Mouse (Mus musculus) C2C12 (cell line): ENCODE data around the gene Taok2. TPM values are rescaled to one million over a fixed set of nuclear protein-coding genes. Genes with fewer than 3 reads are reported as not detected.
A peak's percentile ranks its signal among the peaks of the same experiment; 100 is the strongest.

Experiments used
- H3K27me3 ChIP-seq: one replicate; pipeline ENCODE4 v1.6.1; 2011; ENCODE audit not compliant: control insufficient read depth, insufficient read depth, insufficient read length
- H3K36me3 ChIP-seq: one replicate; pipeline ENCODE4 v1.6.1; 2011; ENCODE audit not compliant: control insufficient read depth, insufficient read depth
- H3K4me3 ChIP-seq: one replicate; pipeline ENCODE4 v1.5.1; 2011; ENCODE audit warnings: mild to moderate bottlenecking, control low read depth; ENCODE audit not compliant: poor library complexity, insufficient read depth, severe bottlenecking
- H3K79me2 ChIP-seq: one replicate; pipeline ENCODE4 v1.6.1; 2011; ENCODE audit not compliant: control insufficient read depth, insufficient read depth
- H3K79me3 ChIP-seq: one replicate; pipeline ENCODE4 v1.6.1; 2011; ENCODE audit warnings: low read depth, control low read depth
- H3ac ChIP-seq: one replicate; pipeline ENCODE3; 2011; ENCODE audit warnings: low read depth; ENCODE audit not compliant: control insufficient read depth, insufficient read length
- CEBPB ChIP-seq: IDR thresholded peaks from one replicate; pipeline ENCODE4 v1.6.1; 2011; ENCODE audit warnings: low read depth, mild to moderate bottlenecking, control low read depth, moderate library complexity
- CTCF ChIP-seq: IDR thresholded peaks from one replicate; pipeline ENCODE4 v1.5.1; 2011; ENCODE audit not compliant: control insufficient read depth, insufficient read depth, insufficient read length
- FOSL1 ChIP-seq: IDR thresholded peaks from one replicate; pipeline ENCODE4 v1.8.0; 2011; ENCODE audit warnings: mild to moderate bottlenecking, low read length; ENCODE audit not compliant: poor library complexity, insufficient read depth, severe bottlenecking
- MAX ChIP-seq: IDR thresholded peaks from one replicate; pipeline ENCODE4 v1.6.1; 2011; ENCODE audit warnings: mild to moderate bottlenecking, control low read depth
- MYOD1 ChIP-seq: IDR thresholded peaks from one replicate; pipeline ENCODE4 v1.6.1; 2011; ENCODE audit warnings: low read depth; ENCODE audit not compliant: control insufficient read depth, insufficient read length
- MYOG ChIP-seq: IDR thresholded peaks from one replicate; pipeline ENCODE4 v1.6.1; 2011; ENCODE audit not compliant: control insufficient read depth, insufficient read length; ENCODE audit errors: extremely low read depth
- USF1 ChIP-seq: IDR thresholded peaks from one replicate; pipeline ENCODE4 v1.6.1; 2011; ENCODE audit warnings: low read depth, mild to moderate bottlenecking, control low read depth, moderate library complexity
- polyA plus RNA-seq: library from polyadenylated mRNA; unstranded; fragments of >200 nt; fragmentation: generic; extraction: Trizol; gene quantifications from one replicate; pipeline ENCODE4 v1.2.1, GENCODE M21; 2012; ENCODE audit warnings: missing spikeins

Taok2 gene
- polyA plus RNA-seq, 1 experiment: 27.9 TPM

DNA sequence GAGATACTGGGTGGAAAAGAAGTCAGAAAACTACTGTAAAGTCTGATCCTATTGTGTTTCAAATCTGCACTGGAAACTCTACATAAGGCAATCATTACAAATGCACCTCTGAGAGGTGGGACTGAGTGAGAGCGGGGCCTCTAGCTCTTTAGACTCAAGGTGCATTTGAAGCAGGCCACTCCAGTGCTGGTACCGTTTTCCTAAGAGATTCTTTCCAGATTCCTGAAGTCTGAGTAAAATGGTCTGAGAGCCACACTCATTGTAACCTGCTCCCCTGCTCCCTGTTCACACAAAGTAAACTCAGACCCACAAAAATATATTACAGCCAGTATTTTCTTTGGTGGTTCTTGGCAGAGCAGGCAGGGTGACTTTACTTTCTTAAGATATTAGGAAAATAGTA, 17.0 kb downstream of the Taok2 start:
- Histone ChIP-seq H3K27me3 (no peaks in the 10 kb centered on the region), H3K36me3 (peaks cover 58% of the 10 kb centered on the region), H3K4me3 (no peak overlapping the region), H3K79me3 (peaks cover 2% of the 10 kb centered on the region), H3K79me2 (peaks cover 12% of the 10 kb centered on the region), H3ac (no peak overlapping the region)
- no peak for TF ChIP-seq MAX
- TF ChIP-seq CTCF: no peak
- TF ChIP-seq MYOG: no peak
- no peak for TF ChIP-seq FOSL1
- no peak for TF ChIP-seq CEBPB
- no peak for TF ChIP-seq MYOD1
- no peak for TF ChIP-seq USF1

DNA sequence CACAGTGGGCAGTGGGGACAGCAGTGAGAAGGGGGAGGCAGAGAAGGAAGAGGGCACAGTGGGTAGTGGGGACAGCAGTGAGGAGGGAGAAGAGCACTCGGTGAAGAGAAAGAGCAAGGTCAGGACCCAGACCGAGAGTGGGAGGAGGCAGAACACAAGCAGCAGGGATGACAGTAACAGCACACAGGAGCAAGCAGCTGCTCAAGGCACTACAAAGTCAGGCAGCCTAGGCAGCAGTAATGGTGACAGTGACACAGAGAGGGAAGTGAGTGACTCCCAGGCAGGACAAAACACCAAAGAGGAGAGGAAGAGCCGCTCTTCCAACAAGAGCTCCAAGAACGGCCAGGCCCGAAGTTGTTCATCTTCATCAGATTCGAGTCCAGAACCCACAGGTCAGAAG, 20.7 kb downstream of the Taok2 start:
- H3K4me3 ChIP-seq: no peak overlapping the region
- H3K79me3 ChIP-seq: peaks cover 20% of the 10 kb centered on the region
- H3ac ChIP-seq: peak overlapping the region; percentile 62
- peaks cover 43% of the 10 kb centered on the region for H3K79me2 ChIP-seq
- no peaks in the 10 kb centered on the region for H3K27me3 ChIP-seq
- TF ChIP-seq USF1: no peak
- H3K36me3 ChIP-seq: peaks cover 51% of the 10 kb centered on the region

DNA sequence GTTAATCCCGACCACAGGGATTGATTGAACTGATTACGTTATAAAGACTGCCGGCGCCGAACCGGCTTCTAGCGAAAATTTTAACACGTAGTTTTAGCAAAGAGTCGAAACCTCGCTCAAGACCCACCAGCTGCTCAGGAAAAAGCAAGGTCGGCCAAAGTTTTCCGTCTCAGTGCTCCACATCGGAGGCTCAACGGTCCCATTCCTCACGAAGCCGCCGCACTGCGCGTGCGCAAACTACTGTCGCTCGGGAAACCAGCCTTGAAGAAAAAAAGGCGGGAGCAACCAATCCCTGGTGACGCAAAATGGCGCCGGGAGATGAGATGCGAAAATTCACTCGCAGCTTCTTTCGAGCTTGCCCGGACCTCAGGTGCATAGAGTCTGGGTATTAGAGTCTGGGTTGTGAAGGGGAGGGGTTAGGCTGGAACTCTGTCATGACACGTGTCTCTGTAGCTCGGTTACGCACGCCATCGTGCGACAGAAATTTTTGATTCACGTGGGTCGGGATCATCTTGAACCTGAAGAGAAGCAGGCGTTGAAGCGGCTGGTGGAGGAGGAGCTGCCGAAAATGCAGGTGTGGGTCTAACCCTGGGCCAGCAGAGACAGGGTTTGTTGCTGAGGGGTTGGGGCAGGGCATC, 22.2 kb downstream of the Taok2 start, which contains the start of gene Ino80e:
Gene Ino80e (minus strand): TSS at position 231 of the 638 bp plus-strand sequence.
- Histone ChIP-seq H3ac (peak within 1 kb of the TSS; percentile 86), H3K4me3 (peak within 1 kb of the TSS; percentile 64), H3K79me3 (peaks cover 23% of the 10 kb centered on the region), H3K36me3 (peaks cover 52% of the 10 kb centered on the region), H3K27me3 (no peaks in the 10 kb centered on the region), H3K79me2 (peaks cover 43% of the 10 kb centered on the region)
- TF ChIP-seq MAX (peak; percentile 70), MYOD1 (no peak)

DNA sequence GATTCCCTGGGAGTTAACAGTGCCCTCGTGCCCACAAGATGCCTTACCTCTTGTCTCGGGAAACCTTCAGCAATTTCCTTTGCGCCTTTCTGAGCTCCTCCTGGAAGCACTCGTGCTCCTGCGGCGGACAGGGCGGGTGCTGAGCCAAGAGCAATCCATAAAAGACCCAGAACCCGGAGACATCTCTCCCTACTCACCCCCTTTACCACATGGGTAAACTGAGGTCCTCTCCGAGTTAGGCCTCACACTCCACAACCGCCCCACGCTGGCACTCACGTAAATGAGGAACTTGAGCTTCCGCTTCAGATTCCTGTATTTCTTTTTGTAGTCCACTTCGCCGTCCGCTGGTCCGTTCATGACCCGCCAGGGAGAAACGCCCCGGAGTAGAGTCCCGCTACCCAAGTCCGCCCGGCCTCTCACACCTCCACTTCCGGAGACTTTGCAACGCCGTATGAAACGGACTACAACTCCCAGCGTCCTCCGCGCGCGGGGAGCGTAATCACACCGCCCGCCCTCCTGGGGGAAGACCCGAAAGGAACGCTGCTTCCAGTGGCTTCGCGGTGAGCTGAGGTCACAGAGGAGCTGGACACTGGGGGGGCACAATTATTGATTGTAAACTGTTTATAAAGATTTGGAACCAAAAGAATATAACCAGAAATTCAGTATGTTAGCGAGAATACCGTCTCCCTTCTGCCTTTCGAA, 22.9 kb downstream of the Taok2 start, which contains the start of gene Hirip3:
Gene Hirip3 (plus strand): TSS at position 544 of the 702 bp plus-strand sequence.
- peak within 1 kb of the TSS; percentile 64 for H3K4me3 ChIP-seq
- peak; percentile 16 for TF ChIP-seq MAX
- TF ChIP-seq CEBPB: no peak
- no peak for TF ChIP-seq MYOG
- no peaks in the 10 kb centered on the region for H3K27me3 ChIP-seq
- H3K79me3 ChIP-seq: peaks cover 23% of the 10 kb centered on the region
- H3K36me3 ChIP-seq: peaks cover 54% of the 10 kb centered on the region
- peak within 1 kb of the TSS; percentile 86 for H3ac ChIP-seq
- H3K79me2 ChIP-seq: peaks cover 43% of the 10 kb centered on the region

DNA sequence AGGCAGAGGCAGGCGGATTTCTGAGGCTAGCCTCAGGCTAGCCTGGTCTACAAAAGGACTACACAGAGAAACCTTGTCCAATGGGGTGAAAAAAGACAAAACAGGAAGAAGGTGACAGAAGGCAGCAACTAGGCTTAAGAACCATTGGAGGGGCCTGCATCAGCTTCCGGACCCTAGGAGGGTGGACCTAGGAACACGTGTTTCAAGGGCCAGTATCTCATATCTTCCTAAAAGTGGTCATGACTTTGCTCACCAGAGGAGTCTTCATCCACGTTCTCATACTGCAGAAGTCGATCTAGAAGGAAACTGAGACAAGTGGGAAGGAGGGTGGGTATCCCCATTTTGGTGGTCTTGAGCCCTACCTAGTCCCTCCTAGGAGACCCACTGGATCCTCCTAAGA, 23.5 kb downstream of the Taok2 start:
- Histone ChIP-seq H3K79me3 (peaks cover 23% of the 10 kb centered on the region), H3K36me3 (peaks cover 55% of the 10 kb centered on the region), H3K4me3 (peak overlapping the region; percentile 64), H3K79me2 (peaks cover 43% of the 10 kb centered on the region), H3ac (peak overlapping the region; percentile 86), H3K27me3 (no peaks in the 10 kb centered on the region)
- no peak for TF ChIP-seq CTCF
- TF ChIP-seq USF1: no peak
- no peak for TF ChIP-seq MAX
- no peak for TF ChIP-seq MYOD1
- TF ChIP-seq MYOG: no peak
- TF ChIP-seq CEBPB: no peak
- TF ChIP-seq FOSL1: no peak

DNA sequence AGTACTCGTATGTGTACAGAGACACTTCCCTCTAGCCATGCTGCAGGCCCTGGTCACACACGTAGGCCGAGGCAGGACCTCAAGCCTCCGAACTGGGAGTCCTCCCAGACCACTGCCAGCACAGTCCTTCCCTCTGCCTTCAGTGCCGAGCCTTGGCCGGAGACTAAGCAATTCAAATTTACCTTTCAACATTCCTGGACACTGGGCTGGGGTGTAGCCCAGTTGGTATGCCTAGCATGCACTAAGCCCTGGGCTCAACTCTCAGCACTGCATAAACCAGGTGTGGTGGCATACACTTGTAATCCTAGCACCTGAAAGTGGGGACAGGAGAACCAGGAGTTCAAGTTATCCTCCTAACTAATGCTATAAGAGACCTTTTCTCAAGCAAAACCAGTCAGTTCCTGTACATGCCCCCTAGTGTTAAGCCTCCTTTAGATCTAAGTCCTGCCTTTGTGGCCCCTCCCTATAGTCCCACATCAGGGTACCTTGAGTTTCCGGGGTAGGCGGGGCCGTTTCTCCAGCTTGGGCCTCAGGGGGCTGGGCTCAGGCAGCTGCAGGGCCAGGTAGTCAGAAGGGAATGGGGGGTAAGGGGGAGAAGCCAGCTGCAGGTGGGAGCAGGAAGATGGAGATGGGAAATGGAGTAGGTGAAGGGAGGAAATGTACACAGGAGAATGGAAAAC, 27.6 kb downstream of the Taok2 start:
- peaks cover 27% of the 10 kb centered on the region for H3K79me2 ChIP-seq
- no peak overlapping the region for H3ac ChIP-seq
- no peak for TF ChIP-seq MAX
- TF ChIP-seq FOSL1: no peak
- TF ChIP-seq CTCF: no peak
- TF ChIP-seq MYOG: no peak
- TF ChIP-seq MYOD1: no peak
- TF ChIP-seq USF1: no peak
- TF ChIP-seq CEBPB: no peak
- no peak overlapping the region for H3K4me3 ChIP-seq
- peaks cover 22% of the 10 kb centered on the region for H3K79me3 ChIP-seq
- H3K27me3 ChIP-seq: no peaks in the 10 kb centered on the region
- H3K36me3 ChIP-seq: peaks cover 57% of the 10 kb centered on the region
